Mouse (Mus musculus) embryo, embryonic 10.5 days (tissue): ENCODE measurements around the gene Sh3gl1.

Experiments
- DNase-seq: peaks from one replicate; pipeline ENCODE4 v3.0.0-alpha.2; 2015; ENCODE audit warnings: low spot score

Gene Sh3gl1

DNA sequence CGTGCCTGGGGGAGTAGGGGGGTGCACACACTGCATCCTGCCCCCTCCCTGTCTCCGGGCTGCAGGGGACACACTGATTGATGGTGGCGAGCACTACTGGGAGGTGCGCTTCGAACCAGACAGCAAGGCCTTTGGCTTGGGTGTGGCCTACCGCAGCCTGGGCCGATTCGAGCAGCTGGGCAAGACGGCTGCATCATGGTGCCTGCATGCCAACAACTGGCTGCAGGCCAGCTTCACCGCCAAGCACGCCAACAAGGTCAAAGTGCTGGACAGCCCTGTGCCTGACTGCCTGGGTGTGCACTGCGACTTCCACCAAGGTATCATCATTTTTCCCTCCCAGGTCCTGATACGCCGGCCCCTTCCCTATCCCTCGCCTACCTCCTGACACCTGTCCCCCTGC lies 40.4 kb downstream of the Sh3gl1 start:
- DNase-seq: no peak

DNA sequence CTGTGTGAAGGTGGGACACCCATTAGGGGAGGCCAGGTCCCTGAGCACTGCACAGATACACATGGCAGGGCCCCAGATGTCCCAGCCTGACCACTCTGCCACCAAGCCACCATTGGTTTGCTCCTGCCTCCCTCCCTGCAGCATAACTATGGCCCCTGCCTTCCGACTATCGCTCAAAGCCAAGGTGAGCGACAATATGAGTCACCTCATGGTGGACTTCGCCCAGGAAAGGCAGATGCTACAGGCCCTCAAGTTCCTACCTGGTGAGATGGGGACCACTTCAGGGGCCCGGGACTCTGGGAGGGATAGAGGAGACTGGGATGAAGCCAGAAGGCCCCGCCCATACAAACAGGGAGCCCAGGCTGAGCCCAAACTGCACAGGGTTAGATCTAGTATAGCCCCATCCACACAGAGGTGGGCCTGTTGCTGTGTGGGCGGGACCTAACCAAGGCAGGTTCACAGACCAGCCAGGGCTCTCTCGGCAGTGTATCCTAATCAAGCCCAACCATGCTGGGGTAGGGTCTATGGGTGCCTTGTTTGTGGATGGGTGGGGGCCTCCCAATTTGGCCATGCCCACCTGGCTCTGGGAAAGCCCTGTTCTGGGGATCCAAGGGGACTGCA lies 46.0 kb downstream of the Sh3gl1 start:
- DNase-seq: no peak

DNA sequence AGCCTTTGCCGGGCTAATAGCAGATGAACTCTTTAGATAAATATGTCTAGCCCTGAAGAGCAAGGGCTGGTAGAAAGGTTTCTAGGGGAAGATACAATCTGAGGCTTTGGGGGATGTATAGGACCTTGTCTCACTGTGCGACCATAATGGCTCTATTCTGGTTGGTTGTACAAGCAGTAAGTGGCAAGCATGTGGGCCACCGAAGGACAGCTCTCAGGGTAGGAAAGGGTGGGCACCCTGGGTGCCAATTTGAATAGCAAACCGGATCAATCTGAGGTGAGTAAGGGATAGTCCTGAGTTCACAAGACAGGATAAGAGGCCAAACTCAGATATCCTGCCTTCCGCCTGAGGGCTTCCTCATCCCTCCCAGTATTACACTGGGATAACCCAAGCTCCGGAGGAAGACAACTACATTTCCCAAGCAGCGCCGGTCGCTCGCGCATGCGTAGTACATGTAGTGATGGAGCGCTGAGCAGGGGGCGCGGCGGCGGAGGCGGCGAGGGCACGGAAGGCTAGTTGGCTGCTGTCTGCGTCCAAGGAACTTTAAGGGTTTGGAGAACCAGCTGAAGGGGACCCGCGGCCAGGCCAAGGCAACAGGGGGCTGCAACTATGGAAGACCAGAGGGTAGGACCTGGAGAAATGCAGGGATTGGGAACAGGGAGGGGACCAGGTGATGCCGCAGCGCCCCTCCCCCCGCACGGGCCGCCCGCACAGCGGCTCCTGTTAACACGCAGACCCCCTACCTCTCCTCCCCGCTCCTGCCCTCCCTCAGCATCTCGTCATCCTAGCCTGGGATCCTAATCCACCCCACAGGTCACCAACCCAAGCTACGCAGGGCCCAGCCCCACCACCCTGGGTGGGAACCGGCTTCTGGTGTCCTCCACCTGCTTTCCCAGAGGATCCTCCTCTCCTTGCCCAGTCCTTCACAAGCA lies 50.1 kb downstream of the Sh3gl1 start, which contains the start of gene Fsd1:
Fsd1 (plus strand) TSS at position 480 of the 932 bp plus-strand sequence.
- peak; percentile 90 for DNase-seq

DNA sequence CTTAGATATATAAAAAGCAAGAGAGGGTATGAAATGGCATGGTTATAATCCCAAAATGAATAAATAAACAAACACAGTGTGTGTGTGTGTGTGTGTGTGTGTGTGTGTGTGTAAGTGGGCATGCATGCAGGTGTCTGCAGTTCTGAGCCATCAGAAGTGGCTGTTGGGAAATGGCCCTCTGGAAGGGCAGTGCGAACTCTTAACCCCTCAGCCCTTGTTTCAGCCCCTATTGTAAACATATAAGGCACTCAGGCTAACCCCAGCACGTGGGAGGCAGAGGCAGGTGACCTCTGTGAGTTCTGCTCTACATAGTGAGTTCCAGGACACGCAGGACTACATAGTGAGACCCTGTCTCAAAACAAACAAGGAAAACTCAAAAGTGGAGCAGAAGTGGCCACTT lies 59.1 kb downstream of the Sh3gl1 start:
- no peak for DNase-seq

DNA sequence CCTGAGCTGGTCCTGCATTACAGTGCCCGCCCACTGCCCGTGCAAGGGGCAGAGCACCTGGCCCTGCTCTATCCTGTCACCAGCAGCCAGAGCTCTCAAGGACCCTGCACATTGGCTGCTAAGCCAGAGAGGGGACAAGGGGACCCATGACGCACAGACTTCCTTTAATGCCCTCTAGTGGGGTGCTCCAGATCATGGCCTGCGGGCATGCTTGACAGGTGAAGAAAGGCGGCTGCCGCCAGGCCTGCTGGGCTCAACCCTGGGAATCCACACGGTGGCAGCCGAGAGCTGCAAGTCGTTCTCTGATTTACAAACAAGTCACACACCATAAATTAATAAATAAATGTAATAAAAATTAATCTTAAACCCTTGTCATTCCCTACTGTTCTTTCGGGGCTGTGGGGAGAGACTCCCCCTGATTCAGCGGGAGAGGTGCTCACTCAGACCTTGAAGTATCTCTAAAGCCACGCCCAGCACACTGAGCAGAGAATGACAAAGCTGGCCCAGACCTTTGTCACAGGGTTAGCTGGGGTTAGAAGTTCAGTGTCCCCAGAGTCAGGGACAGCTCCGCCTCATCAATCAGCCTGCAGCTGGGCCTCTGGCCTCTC lies 60.1 kb downstream of the Sh3gl1 start:
- peak; percentile 78 for DNase-seq

DNA sequence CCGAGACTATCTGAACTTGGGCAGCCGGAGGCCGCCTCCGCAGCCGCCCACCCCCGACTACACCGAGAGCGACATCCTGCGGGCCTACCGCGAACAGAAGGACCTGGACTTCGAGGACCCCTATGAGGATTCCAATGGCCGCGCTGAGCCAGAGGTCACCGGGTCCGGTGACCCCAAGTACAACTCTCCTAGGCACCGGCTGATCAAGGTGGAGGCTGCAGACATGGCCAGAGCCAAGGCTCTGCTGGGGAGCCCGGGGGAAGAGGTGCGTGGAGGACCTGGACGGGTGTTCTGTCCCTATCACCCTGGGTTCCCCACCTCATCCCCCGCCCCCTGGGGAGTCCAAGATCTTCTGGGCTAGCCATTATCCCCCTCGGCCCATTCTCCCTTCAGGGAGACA lies 65.0 kb downstream of the Sh3gl1 start:
- DNase-seq: no peak

DNA sequence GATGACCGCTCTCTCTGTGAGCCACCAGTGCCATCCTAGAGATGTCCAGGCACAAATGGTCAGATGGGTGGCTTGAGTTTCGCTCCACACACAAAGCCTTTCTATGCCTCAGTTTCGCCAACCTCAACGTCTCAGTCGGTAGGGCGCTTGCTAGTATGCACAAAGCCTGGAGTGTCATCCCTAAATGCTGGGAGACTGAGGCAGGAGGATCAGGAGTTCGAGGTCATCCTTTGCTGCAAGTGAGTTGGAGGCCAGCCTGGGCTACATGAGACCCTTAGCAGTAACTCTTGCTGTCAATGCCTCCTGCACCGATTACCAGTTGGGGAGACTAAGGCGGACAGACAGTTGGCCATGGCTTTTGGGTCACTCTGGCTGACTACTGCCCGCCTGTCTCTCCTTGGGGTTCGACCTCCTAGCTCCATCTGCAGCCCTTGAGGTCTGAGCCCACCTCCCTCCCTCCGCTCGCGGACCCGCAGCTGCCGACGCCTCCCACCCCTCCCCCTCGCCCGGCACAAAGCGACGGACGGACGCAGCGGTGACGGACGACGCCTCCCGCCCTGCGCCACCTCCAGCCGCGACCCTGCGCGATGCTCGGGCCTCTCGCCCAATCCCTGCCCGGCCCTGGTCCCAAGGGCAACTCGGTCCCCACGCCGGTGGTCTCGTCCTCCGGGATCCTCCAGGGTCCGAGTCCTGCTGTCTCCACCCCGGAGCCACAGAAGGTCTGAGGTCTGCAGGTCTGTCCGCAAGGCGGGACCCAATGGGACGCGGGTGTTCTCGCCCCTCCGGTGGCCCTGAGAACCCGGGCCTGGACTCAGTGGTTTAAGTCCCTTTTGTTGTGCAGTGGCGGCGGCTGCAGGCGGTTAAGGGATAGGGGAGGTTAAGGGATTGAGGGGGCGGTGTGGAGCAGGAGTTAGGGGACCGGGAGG lies 66.2 kb downstream of the Sh3gl1 start, which contains the start of gene Shd:
Shd (plus strand) TSS at position 502 of the 926 bp plus-strand sequence.
- peak; percentile 79 for DNase-seq

DNA sequence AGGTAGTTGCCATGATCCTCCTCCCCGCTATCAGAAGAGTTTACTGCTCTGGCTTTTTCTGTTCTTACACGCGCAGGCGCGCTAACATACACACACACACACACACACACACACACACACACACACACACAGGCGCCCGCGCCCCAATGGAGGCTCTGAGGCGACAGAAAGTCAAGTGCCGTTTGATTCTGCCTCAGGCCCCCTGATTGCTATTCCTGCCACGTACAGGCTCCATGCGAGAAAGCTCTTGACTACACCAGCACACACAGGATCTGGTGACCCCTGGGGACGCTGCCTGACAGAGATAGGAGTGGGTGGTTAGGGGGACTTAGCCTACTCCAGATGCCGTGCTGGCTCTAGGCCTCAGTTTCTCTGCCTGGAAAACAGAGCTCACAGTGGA lies 66.9 kb downstream of the Sh3gl1 start:
- DNase-seq: peak; percentile 71

DNA sequence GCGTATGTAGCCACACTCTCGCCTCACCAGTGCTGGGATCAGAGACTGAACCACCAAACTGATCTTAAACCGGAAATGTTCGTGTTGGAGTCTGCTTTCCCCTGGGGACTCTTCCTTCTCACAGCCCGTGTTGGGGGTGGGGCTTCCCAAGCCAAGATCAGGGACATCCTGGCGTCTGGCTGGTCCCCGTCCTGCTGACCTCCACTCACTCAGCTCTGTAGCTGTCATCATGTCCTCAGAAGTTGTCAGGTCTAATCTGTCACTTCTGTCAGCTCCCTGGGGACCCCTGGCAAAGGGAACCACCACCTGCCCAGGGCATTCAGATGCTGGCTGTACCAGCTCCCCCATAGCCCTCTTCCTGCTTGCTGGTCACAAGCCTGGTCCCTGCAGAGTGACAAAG lies 68.2 kb downstream of the Sh3gl1 start:
- DNase-seq: no peak

DNA sequence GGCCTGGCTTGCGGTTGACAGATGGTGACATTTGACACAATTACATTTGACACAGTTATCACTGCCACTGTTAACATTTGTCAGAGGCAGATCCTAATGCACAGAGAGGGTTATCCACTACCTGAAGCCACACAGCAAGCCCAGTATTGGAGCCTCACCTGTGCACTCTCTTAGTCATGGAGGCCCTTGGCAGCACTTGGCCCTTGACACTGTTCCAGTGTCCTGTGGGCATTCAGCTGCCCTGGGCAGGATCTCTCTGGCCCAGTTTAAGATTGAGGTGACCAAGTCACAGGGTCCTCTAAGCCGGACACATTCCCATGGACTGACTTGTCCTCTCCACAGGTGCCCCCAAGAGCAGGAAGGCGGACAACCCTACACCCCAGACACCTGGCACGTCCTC lies 69.2 kb downstream of the Sh3gl1 start:
- DNase-seq: no peak
